Mouse (Mus musculus) intestine, embryonic 15.5 days (tissue): Measurements from ENCODE around the gene Nfam1. TPM values are rescaled to one million over a fixed set of nuclear protein-coding genes. Genes with fewer than 3 reads are reported as not detected.

ENCODE experiments used
- ATAC-seq: fragments of 200-750 bp; cut with Nextera tagmentation; 2 replicates; pipeline ENCODE4 v1.8.0; 2017; ENCODE audit warnings: moderate TSS enrichment, moderate library complexity
- H3K27ac ChIP-seq: fragments of 300-500 bp; sonication (generic); 2 replicates; pipeline ENCODE4 v1.5.1; 2015; ENCODE audit warnings: mild to moderate bottlenecking, inconsistent platforms
- H3K27me3 ChIP-seq: fragments of 300-500 bp; sonication (generic); replicated peaks from 2 replicates; pipeline ENCODE4 v1.6.1; 2015; ENCODE audit warnings: inconsistent platforms
- H3K36me3 ChIP-seq: fragments of 300-500 bp; sonication (generic); 2 replicates; pipeline ENCODE4 v1.6.1; 2015; ENCODE audit warnings: inconsistent platforms
- H3K4me1 ChIP-seq: fragments of 300-500 bp; sonication (generic); replicated peaks from 2 replicates; pipeline ENCODE4 v1.6.1; 2015; ENCODE audit warnings: inconsistent platforms
- H3K4me2 ChIP-seq: fragments of 300-500 bp; sonication (generic); replicated peaks from 2 replicates; pipeline ENCODE4 v1.6.1; 2015; ENCODE audit warnings: mild to moderate bottlenecking, inconsistent platforms
- H3K4me3 ChIP-seq: fragments of 300-500 bp; sonication (generic); replicated peaks from 2 replicates; pipeline ENCODE4 v1.5.1; 2015; ENCODE audit warnings: inconsistent platforms
- H3K9ac ChIP-seq: fragments of 300-500 bp; sonication (generic); 2 replicates; pipeline ENCODE4 v1.6.1; 2015; ENCODE audit warnings: inconsistent platforms
- H3K9me3 ChIP-seq: fragments of 300-500 bp; sonication (generic); 2 replicates; pipeline ENCODE4 v1.6.1; 2016; ENCODE audit warnings: inconsistent platforms
- WGBS: fragments of 180-500 bp; shearing (Covaris S2); methylation state at CpG from one replicate; pipeline ENCODE4 v1.1.7; 2015; 5-methylcytosine and 5-hydroxymethylcytosine counted together
- polyA plus RNA-seq: library from polyadenylated mRNA; unstranded; fragments of >200 nt; fragmentation: Nextera tagmentation; extraction: Ambion mirVana; gene quantifications from 2 replicates; pipeline ENCODE4 v1.2.1, GENCODE M21; 2015

Gene Nfam1
- polyA plus RNA-seq, 1 experiment from 2014 or later = 3.8 TPM

DNA sequence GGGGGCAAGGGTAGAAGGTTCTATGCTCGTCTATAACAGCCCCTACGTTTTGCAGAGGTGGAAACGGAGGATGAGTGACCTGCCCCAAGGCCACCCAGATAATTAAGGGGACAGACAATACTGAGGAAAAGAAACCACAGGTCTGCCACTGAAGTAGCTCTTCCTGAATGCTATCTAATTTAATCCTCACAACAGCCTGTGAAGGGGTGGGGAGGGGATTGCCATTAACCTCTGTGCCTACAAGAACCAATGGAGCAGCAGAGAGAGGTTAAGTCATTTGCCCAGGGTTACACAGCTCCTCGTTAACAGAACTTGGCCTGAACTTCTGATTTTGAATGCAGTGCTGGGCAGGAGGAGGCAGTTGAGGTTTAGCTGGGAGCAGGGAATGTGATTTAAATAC is 49.0 kb downstream of the Nfam1 start:
- H3K4me2 ChIP-seq = no peak overlapping the region
- H3K9ac ChIP-seq = no peak overlapping the region
- no peaks in the 10 kb centered on the region for H3K36me3 ChIP-seq
- H3K4me1 ChIP-seq = peaks cover 33% of the 10 kb centered on the region
- H3K9me3 ChIP-seq = no peaks in the 10 kb centered on the region
- no peak overlapping the region for H3K4me3 ChIP-seq
- WGBS = 47% methylated on average over 4 of the region's 4 CpGs
- ATAC-seq = no peak
- H3K27me3 ChIP-seq = peaks cover 8% of the 10 kb centered on the region; the same call in 1 of the 2 replicates
- no peak overlapping the region for H3K27ac ChIP-seq

DNA sequence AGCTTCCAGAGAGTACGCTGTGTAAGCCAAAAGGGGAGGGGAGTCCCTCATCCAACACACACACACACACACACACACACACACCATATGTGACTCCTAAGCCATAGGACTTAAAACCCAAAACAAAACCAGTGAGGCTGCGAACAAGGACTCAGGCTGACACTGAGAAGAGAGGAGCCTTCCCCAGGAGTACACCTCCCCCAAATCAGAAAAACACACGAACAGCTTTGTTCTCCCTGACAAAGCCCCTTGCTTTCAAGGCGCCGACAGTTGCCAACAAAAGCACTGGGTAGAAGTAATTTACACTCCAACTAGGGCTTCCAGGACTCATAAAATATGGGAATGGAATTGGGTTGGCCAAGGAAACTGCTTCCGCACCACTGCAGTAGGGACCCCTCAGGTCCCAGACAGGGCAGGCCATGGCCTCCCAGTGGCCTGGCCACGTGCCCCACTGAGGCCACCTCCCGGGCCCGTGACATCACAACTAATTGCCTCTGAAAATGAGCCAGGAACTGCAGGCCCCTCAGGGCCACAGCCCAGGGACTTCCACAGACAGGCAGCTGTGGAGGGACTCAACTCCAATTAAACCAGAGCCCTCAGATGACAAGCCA is 49.6 kb downstream of the Nfam1 start:
- no peak overlapping the region for H3K4me3 ChIP-seq
- H3K9ac ChIP-seq = no peak overlapping the region
- no peak overlapping the region for H3K4me2 ChIP-seq
- 28% methylated on average over 9 of the region's 9 CpGs for WGBS
- H3K4me1 ChIP-seq = peaks cover 33% of the 10 kb centered on the region
- peaks cover 8% of the 10 kb centered on the region; the same call in 1 of the 2 replicates for H3K27me3 ChIP-seq
- no peaks in the 10 kb centered on the region for H3K9me3 ChIP-seq
- ATAC-seq = no peak
- H3K27ac ChIP-seq = peak overlapping the region; percentile 51
- H3K36me3 ChIP-seq = no peaks in the 10 kb centered on the region

- Histone ChIP-seq H3K4me3 (no peak overlapping the region), H3K27me3 (peaks cover 8% of the 10 kb centered on the region; the same call in 1 of the 2 replicates), H3K36me3 (no peaks in the 10 kb centered on the region), H3K27ac (peak overlapping the region; percentile 51; the same call in 1 of the 2 replicates), H3K9me3 (no peaks in the 10 kb centered on the region), H3K4me1 (peaks cover 33% of the 10 kb centered on the region), H3K9ac (no peak overlapping the region), H3K4me2 (peak overlapping the region; percentile 36)
- WGBS = 12% methylated on average over 17 of the region's 18 CpGs
- no peak for ATAC-seq
Measured at GRCm38 (mm10) chr15:82982724-82983415, 50.2 kb downstream of the Nfam1 start.

DNA sequence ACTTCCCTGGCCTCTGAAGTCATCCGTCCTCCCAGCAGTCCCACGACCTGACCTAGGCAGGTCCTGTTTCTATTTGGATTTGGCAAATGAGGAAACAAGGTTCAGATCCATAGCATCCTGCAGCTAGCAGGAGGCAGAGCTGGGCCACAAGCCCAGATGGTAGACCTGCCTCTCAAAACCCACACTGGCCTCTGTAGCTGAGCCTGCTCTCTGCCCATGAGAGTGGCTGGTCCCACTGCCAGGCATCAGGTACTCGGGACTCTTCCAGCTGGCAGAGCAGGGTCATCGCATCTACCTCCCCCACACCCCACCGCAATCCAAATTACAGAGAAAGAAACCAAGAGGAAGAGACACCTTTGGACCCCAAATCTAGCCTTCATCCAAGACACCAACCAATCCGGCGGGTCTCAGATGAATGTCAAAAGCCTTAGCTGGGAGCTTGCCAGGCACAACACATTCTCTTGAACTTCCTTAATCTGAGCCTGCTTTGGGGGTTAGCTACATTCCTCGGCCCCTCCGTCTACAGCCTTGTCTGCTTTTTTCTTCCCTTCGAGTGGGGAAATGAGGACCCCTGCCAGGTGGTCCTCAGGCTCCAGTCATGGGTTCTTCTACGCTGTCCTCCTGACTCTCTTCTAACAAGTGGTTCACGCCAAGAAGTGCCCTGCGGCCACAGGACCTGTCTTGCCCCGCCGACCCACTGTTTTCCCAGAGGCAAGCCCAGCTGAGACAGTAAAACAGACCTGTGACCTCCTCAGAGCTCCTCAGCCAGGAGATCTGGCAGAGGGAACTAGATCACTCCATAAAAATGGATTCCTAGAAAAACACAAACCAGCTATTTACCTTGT is 51.2 kb downstream of the Nfam1 start:
- Histone ChIP-seq H3K4me3 (no peak overlapping the region), H3K36me3 (no peaks in the 10 kb centered on the region), H3K27me3 (peaks cover 8% of the 10 kb centered on the region; the same call in 1 of the 2 replicates), H3K4me1 (peaks cover 28% of the 10 kb centered on the region), H3K9ac (no peak overlapping the region), H3K27ac (no peak overlapping the region), H3K4me2 (no peak overlapping the region), H3K9me3 (no peaks in the 10 kb centered on the region)
- ATAC-seq = no peak
- WGBS = 47% methylated on average over 15 of the region's 15 CpGs

- no peak overlapping the region for H3K4me3 ChIP-seq
- no peak overlapping the region for H3K4me2 ChIP-seq
- 0 out of 2 replicates have a peak, but pooled peaks cover 4% of the 10 kb centered on the region for H3K27me3 ChIP-seq
- ATAC-seq = no peak
- peaks cover 25% of the 10 kb centered on the region for H3K4me1 ChIP-seq
- no peaks in the 10 kb centered on the region for H3K9me3 ChIP-seq
- H3K27ac ChIP-seq = no peak overlapping the region
- no peak overlapping the region for H3K9ac ChIP-seq
- 92% methylated on average over 1 of the region's 1 CpGs for WGBS
- no peaks in the 10 kb centered on the region for H3K36me3 ChIP-seq
Measured at GRCm38 (mm10) chr15:82979531-82979930, 53.6 kb downstream of the Nfam1 start.

DNA sequence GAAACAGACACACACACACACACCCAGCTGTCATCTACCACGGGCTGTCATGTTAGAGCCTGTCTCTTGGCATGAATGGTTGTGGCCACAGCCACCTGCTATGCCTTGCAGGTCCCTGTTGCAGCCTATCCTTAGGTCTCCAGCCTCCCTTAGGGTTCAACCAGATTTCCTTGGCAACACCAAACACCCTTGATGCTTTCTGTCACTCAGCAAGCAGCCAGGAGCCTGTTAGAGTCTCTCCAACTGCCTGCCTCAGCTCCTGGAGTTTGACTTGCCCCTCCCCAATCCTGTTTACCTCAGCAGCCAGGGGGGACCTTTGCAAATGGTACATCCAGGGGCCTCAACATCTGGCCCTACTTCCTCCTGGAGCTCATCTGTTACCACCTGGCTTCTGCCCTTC is 58.6 kb downstream of the Nfam1 start:
- Histone ChIP-seq H3K4me2 (no peak overlapping the region), H3K9me3 (no peaks in the 10 kb centered on the region), H3K4me1 (peaks cover 3% of the 10 kb centered on the region), H3K9ac (no peak overlapping the region), H3K27me3 (no peaks in the 10 kb centered on the region), H3K36me3 (no peaks in the 10 kb centered on the region), H3K27ac (no peak overlapping the region), H3K4me3 (no peak overlapping the region)
- ATAC-seq = no peak
- 87% methylated on average over 1 of the region's 1 CpGs for WGBS

DNA sequence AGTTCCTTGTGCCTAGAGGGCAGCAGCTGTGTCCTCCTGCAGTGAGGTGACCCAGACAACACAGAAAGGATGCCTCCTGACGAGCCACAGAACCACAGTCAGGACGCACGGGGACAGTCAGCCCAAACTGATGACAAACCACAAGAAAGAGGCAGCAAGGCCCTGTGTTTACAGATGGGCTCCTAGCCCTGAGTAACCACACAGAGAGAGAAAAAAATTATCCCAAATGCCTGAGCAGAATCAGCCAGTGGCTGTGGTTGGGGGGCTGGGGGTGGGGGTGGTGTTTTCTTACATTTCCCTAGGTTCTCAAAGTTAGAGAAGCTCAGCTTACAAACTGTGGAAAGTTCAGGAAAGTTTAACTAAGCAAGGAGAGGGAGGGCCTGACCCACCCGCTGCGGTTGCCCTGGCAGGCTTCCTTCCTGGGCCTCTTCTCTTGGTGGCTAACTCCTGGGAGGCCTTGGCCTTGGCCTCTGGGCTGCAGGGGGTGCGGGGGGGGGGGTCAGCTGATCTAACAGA is 63.8 kb downstream of the Nfam1 start:
- Histone ChIP-seq H3K4me3 (no peak overlapping the region), H3K4me2 (no peak overlapping the region), H3K9ac (no peak overlapping the region), H3K9me3 (no peaks in the 10 kb centered on the region), H3K27ac (peak overlapping the region; percentile 39), H3K27me3 (peaks cover 3% of the 10 kb centered on the region; the same call in 1 of the 2 replicates), H3K4me1 (peaks cover 22% of the 10 kb centered on the region), H3K36me3 (no peaks in the 10 kb centered on the region)
- 31% methylated on average over 6 of the region's 6 CpGs for WGBS
- peak; percentile 32; the same call in 1 of the 2 replicates for ATAC-seq

DNA sequence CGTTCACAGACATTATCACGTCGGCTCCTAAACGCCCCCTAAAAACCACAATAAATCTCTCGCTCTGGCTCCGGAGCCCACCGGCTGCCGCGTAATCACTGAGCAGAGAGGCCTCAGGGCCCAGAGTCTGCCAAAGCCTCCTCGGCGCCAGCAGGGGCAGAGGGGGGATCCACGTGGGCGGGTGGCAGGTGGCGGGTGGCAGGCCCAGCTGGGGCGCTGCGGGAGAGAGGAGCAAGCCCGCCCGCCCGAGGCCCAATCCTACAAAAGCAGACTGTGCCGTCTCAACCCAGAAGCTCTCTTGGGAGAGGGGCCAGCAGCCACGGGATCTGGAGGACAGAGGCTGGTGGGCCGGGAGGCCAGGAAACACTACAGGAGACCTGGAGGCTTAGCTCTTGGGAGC is 64.7 kb downstream of the Nfam1 start:
- H3K27me3 ChIP-seq = peaks cover 3% of the 10 kb centered on the region; the same call in 1 of the 2 replicates
- 4% methylated on average over 22 of the region's 22 CpGs for WGBS
- ATAC-seq = peak; percentile 57
- no peaks in the 10 kb centered on the region for H3K9me3 ChIP-seq
- H3K4me1 ChIP-seq = peaks cover 24% of the 10 kb centered on the region
- H3K9ac ChIP-seq = no peak overlapping the region; the same call in 1 of the 2 replicates
- peak overlapping the region; percentile 39 for H3K27ac ChIP-seq
- no peaks in the 10 kb centered on the region for H3K36me3 ChIP-seq
- peak overlapping the region; percentile 57 for H3K4me2 ChIP-seq
- peak overlapping the region; percentile 11; the same call in 1 of the 2 replicates for H3K4me3 ChIP-seq

DNA sequence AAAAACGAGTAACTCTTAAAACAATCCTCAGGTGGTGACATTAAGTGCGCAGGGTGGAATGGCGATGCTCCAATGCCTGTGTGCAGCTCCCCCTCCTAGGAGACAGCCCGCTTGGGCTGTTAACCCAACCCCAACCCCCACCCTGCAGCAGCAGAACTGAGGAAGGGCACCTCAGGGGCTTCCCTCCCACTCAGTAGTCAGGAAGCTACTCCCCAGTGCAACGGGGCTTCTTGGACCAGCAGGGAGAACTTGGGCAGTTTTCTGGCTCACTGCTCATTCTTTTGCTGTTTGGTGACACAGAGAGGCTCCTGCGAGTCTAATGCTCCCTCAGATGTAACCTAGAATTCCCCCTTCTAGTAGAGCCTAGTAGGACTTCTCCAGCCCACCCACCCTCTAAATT is 65.2 kb downstream of the Nfam1 start:
- peaks cover 3% of the 10 kb centered on the region; the same call in 1 of the 2 replicates for H3K27me3 ChIP-seq
- 45% methylated on average over 6 of the region's 6 CpGs for WGBS
- H3K9ac ChIP-seq = no peak overlapping the region
- peaks cover 27% of the 10 kb centered on the region for H3K4me1 ChIP-seq
- H3K4me3 ChIP-seq = 0 out of 2 replicates have a peak overlapping the region, but pooled peaks have one; percentile 11
- H3K36me3 ChIP-seq = no peaks in the 10 kb centered on the region
- no peak for ATAC-seq
- H3K27ac ChIP-seq = peak overlapping the region; percentile 39
- peak overlapping the region; percentile 57 for H3K4me2 ChIP-seq
- H3K9me3 ChIP-seq = no peaks in the 10 kb centered on the region

GRCm38 (mm10) chr15:82964266-82964825 is 68.8 kb downstream of the Nfam1 start:
- Histone ChIP-seq H3K4me3 (peak overlapping the region; percentile 55; the same call in 1 of the 2 replicates), H3K4me1 (peaks cover 50% of the 10 kb centered on the region), H3K27ac (0 out of 2 replicates have a peak overlapping the region, but pooled peaks have one; percentile 64), H3K4me2 (peak overlapping the region; percentile 89), H3K9me3 (no peaks in the 10 kb centered on the region), H3K36me3 (no peaks in the 10 kb centered on the region), H3K9ac (0 out of 2 replicates have a peak overlapping the region, but pooled peaks have one; percentile 5), H3K27me3 (peaks cover 14% of the 10 kb centered on the region; the same call in 1 of the 2 replicates)
- WGBS = 76% methylated on average over 14 of the region's 14 CpGs
- no peak for ATAC-seq

- peak overlapping the region; percentile 55 for H3K4me3 ChIP-seq
- peaks cover 14% of the 10 kb centered on the region; the same call in 1 of the 2 replicates for H3K27me3 ChIP-seq
- ATAC-seq = peak; percentile 76
- H3K36me3 ChIP-seq = no peaks in the 10 kb centered on the region
- H3K9me3 ChIP-seq = no peaks in the 10 kb centered on the region
- 2% methylated on average over 28 of the region's 82 CpGs for WGBS
- peaks cover 49% of the 10 kb centered on the region for H3K4me1 ChIP-seq
- H3K27ac ChIP-seq = 0 out of 2 replicates have a peak overlapping the region, but pooled peaks have one; percentile 64
- H3K4me2 ChIP-seq = peak overlapping the region; percentile 89
- H3K9ac ChIP-seq = peak overlapping the region; percentile 5; the same call in 1 of the 2 replicates
Measured at GRCm38 (mm10) chr15:82963556-82964156, 69.5 kb downstream of the Nfam1 start.
